Mouse (Mus musculus): ENCODE measurements around the gene Faxc. TPM values are rescaled to one million over a fixed set of nuclear protein-coding genes. Genes with fewer than 3 reads are reported as not detected.

Faxc gene
- polyA plus RNA-seq, 1 experiment: 2.7 TPM

GRCm38 (mm10) chr4:21986857-21987256 lies 55.7 kb downstream of the Faxc start:
- H3ac ChIP-seq (ENCODE audit: control insufficient read depth, insufficient read length): no peak overlapping the region
- no peak for TF ChIP-seq SRF (IDR thresholded peaks at IDR 0.05; ENCODE audit: control insufficient read depth, insufficient read length, low read depth)
- TF ChIP-seq TCF12 (IDR thresholded peaks at IDR 0.05; ENCODE audit: insufficient read depth, poor library complexity, severe bottlenecking): no peak
- no peak for TF ChIP-seq REST (IDR thresholded peaks at IDR 0.05; ENCODE audit: insufficient read depth, insufficient read length)
- no peak for TF ChIP-seq TCF3 (IDR thresholded peaks at IDR 0.05; ENCODE audit: insufficient read length, low read depth)
- TF ChIP-seq CEBPB (IDR thresholded peaks at IDR 0.05; ENCODE audit: insufficient read depth, poor library complexity, severe bottlenecking): no peak
- no peak for TF ChIP-seq E2F4 (IDR thresholded peaks at IDR 0.05; ENCODE audit: insufficient read depth)
- TF ChIP-seq MAX (IDR thresholded peaks at IDR 0.05; ENCODE audit: low read depth): no peak
- TF ChIP-seq POLR2A (IDR thresholded peaks at IDR 0.05; ENCODE audit: insufficient read length, low read depth): no peak
- TF ChIP-seq MYOD1 (IDR thresholded peaks at IDR 0.05; ENCODE audit: control insufficient read depth in 1 of 3, insufficient read length in 2 of 3, low read depth in 2 of 3): no peak
- no peak for TF ChIP-seq USF1 (IDR thresholded peaks at IDR 0.05; ENCODE audit: low read depth)
- no peak for TF ChIP-seq MYOG (IDR thresholded peaks at IDR 0.05; ENCODE audit: control insufficient read depth in 1 of 3, insufficient read depth in 1 of 3, insufficient read length in 2 of 3, low read depth in 2 of 3)
- TF ChIP-seq POLR2AphosphoS2 (IDR thresholded peaks at IDR 0.05; ENCODE audit: insufficient read length, low read depth): no peak
- no peaks in the 10 kb centered on the region for H3K27me3 ChIP-seq (ENCODE audit: control insufficient read depth, insufficient read depth, insufficient read length)
- H3K79me2 ChIP-seq (ENCODE audit: control insufficient read depth, insufficient read depth): no peaks in the 10 kb centered on the region
- no peak overlapping the region for H3K4me2 ChIP-seq (ENCODE audit: low read depth)
- H3K4me3 ChIP-seq: no peak overlapping the region
- H3K36me3 ChIP-seq (ENCODE audit: control insufficient read depth, insufficient read depth): no peaks in the 10 kb centered on the region

DNA sequence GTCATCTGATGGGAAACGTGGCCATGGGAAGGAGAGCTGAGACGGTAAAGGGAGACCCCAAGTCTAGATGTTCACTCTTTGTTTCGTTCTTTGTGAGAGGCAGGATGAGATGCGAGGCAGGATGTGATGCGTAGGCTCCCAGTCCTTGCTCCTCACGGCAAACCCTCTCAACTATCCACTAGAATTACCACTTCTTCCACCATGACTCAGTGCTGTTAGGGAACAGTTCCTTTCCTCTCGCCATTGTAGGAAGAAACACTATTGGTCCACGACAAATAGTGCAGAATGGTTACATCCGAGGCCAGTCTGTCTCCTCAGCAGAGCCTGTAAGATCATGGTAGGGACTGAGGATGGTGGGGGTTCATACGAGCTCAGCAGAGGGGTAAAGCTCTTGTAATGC lies 56.3 kb downstream of the Faxc start:
- Histone ChIP-seq H3ac (ENCODE audit: control insufficient read depth, insufficient read length) (no peak overlapping the region), H3K4me2 (ENCODE audit: low read depth) (no peak overlapping the region), H3K27me3 (ENCODE audit: control insufficient read depth, insufficient read depth, insufficient read length) (no peaks in the 10 kb centered on the region), H3K4me3 (no peak overlapping the region), H3K79me2 (ENCODE audit: control insufficient read depth, insufficient read depth) (no peaks in the 10 kb centered on the region), H3K36me3 (ENCODE audit: control insufficient read depth, insufficient read depth) (no peaks in the 10 kb centered on the region)
- TF ChIP-seq MAX (IDR thresholded peaks at IDR 0.05; ENCODE audit: low read depth): no peak
- no peak for TF ChIP-seq TCF3 (IDR thresholded peaks at IDR 0.05; ENCODE audit: insufficient read length, low read depth)
- no peak for TF ChIP-seq MYOG (IDR thresholded peaks at IDR 0.05; ENCODE audit: control insufficient read depth in 1 of 3, insufficient read depth in 1 of 3, insufficient read length in 2 of 3, low read depth in 2 of 3)
- no peak for TF ChIP-seq POLR2AphosphoS2 (IDR thresholded peaks at IDR 0.05; ENCODE audit: insufficient read length, low read depth)
- TF ChIP-seq POLR2A (IDR thresholded peaks at IDR 0.05; ENCODE audit: insufficient read length, low read depth): no peak
- TF ChIP-seq SRF (IDR thresholded peaks at IDR 0.05; ENCODE audit: control insufficient read depth, insufficient read length, low read depth): no peak
- no peak for TF ChIP-seq CEBPB (IDR thresholded peaks at IDR 0.05; ENCODE audit: insufficient read depth, poor library complexity, severe bottlenecking)
- no peak for TF ChIP-seq TCF12 (IDR thresholded peaks at IDR 0.05; ENCODE audit: insufficient read depth, poor library complexity, severe bottlenecking)
- no peak for TF ChIP-seq USF1 (IDR thresholded peaks at IDR 0.05; ENCODE audit: low read depth)
- no peak for TF ChIP-seq REST (IDR thresholded peaks at IDR 0.05; ENCODE audit: insufficient read depth, insufficient read length)
- TF ChIP-seq MYOD1 (IDR thresholded peaks at IDR 0.05; ENCODE audit: control insufficient read depth in 1 of 3, insufficient read length in 2 of 3, low read depth in 2 of 3): no peak
- TF ChIP-seq E2F4 (IDR thresholded peaks at IDR 0.05; ENCODE audit: insufficient read depth): no peak

GRCm38 (mm10) chr4:21989571-21990091 lies 58.5 kb downstream of the Faxc start:
- H3K79me2 ChIP-seq (ENCODE audit: control insufficient read depth, insufficient read depth): no peaks in the 10 kb centered on the region
- no peak overlapping the region for H3K4me3 ChIP-seq
- TF ChIP-seq MAX (IDR thresholded peaks at IDR 0.05; ENCODE audit: low read depth) (no peak), TCF3 (IDR thresholded peaks at IDR 0.05; ENCODE audit: insufficient read length, low read depth) (no peak), USF1 (IDR thresholded peaks at IDR 0.05; ENCODE audit: low read depth) (no peak), SRF (IDR thresholded peaks at IDR 0.05; ENCODE audit: control insufficient read depth, insufficient read length, low read depth) (no peak), CEBPB (IDR thresholded peaks at IDR 0.05; ENCODE audit: insufficient read depth, poor library complexity, severe bottlenecking) (no peak), MYOD1 (IDR thresholded peaks at IDR 0.05; ENCODE audit: control insufficient read depth in 1 of 3, insufficient read length in 2 of 3, low read depth in 2 of 3) (no peak), POLR2AphosphoS2 (IDR thresholded peaks at IDR 0.05; ENCODE audit: insufficient read length, low read depth) (no peak), MYOG (IDR thresholded peaks at IDR 0.05; ENCODE audit: control insufficient read depth in 1 of 3, insufficient read depth in 1 of 3, insufficient read length in 2 of 3, low read depth in 2 of 3) (no peak), E2F4 (IDR thresholded peaks at IDR 0.05; ENCODE audit: insufficient read depth) (no peak), REST (IDR thresholded peaks at IDR 0.05; ENCODE audit: insufficient read depth, insufficient read length) (no peak), TCF12 (IDR thresholded peaks at IDR 0.05; ENCODE audit: insufficient read depth, poor library complexity, severe bottlenecking) (no peak), POLR2A (IDR thresholded peaks at IDR 0.05; ENCODE audit: insufficient read length, low read depth) (no peak)
- H3K4me2 ChIP-seq (ENCODE audit: low read depth): no peak overlapping the region
- H3ac ChIP-seq (ENCODE audit: control insufficient read depth, insufficient read length): no peak overlapping the region
- H3K27me3 ChIP-seq (ENCODE audit: control insufficient read depth, insufficient read depth, insufficient read length): no peaks in the 10 kb centered on the region
- H3K36me3 ChIP-seq (ENCODE audit: control insufficient read depth, insufficient read depth): no peaks in the 10 kb centered on the region

GRCm38 (mm10) chr4:21990580-21991235 lies 59.6 kb downstream of the Faxc start:
- TF ChIP-seq CEBPB (IDR thresholded peaks at IDR 0.05; ENCODE audit: insufficient read depth, poor library complexity, severe bottlenecking): no peak
- no peak for TF ChIP-seq E2F4 (IDR thresholded peaks at IDR 0.05; ENCODE audit: insufficient read depth)

More at GRCm38 (mm10) chr4:21990580-21991235, 59.6 kb downstream of the Faxc start:
- H3K4me2 ChIP-seq (ENCODE audit: low read depth): no peak overlapping the region
- H3ac ChIP-seq (ENCODE audit: control insufficient read depth, insufficient read length): no peak overlapping the region
- H3K36me3 ChIP-seq (ENCODE audit: control insufficient read depth, insufficient read depth): no peaks in the 10 kb centered on the region
- H3K79me2 ChIP-seq (ENCODE audit: control insufficient read depth, insufficient read depth): no peaks in the 10 kb centered on the region
- no peaks in the 10 kb centered on the region for H3K27me3 ChIP-seq (ENCODE audit: control insufficient read depth, insufficient read depth, insufficient read length)
- H3K4me3 ChIP-seq: no peak overlapping the region

Measured in myocyte (in vitro differentiated cells).